Mouse (Mus musculus) T-helper 2 cell (primary cell): ENCODE results near the gene Rgs21.

ENCODE experiments used
- in situ Hi-C: fragments of 300-600 bp; cut with MboI, MseI; formaldehyde crosslinking; loops from one replicate; pipeline ENCODE4 v1.15.1; 2025; ENCODE audit warnings: high pct_unique_total_duplicates

Rgs21 gene

GRCm38 (mm10) chr1:144567567-144567966, at the start of gene Rgs21:
TSS of gene Rgs21 (minus strand) at chr1:144567667.
- in situ Hi-C loops: no loop called here

GRCm38 (mm10) chr1:144604071-144604470, 36.6 kb upstream of the Rgs21 start:
- in situ Hi-C loops: no loop called here

GRCm38 (mm10) chr1:144602987-144603386, 35.5 kb upstream of the Rgs21 start:
- in situ Hi-C loops: no loop called here

GRCm38 (mm10) chr1:144579321-144579720, 11.9 kb upstream of the Rgs21 start:
- in situ Hi-C loops: no loop called here

- in situ Hi-C loops: no loop called here
Measured at GRCm38 (mm10) chr1:144572972-144573371, 5.5 kb upstream of the Rgs21 start.

- in situ Hi-C loops: no loop called here
Measured at GRCm38 (mm10) chr1:144569905-144570304, 2.4 kb upstream of the Rgs21 start.

GRCm38 (mm10) chr1:144545142-144545541, 22.3 kb downstream of the Rgs21 start:
- in situ Hi-C loops: no loop called here

GRCm38 (mm10) chr1:144544497-144544961, 22.9 kb downstream of the Rgs21 start:
- in situ Hi-C loops: no loop called here

- in situ Hi-C loops: no loop called here
Measured at GRCm38 (mm10) chr1:144531746-144532145, 35.7 kb downstream of the Rgs21 start.

- in situ Hi-C loops: no loop called here
Measured at GRCm38 (mm10) chr1:144517878-144518426, 49.5 kb downstream of the Rgs21 start.

- in situ Hi-C loops: no loop called here
Measured at GRCm38 (mm10) chr1:144502241-144502640, 65.2 kb downstream of the Rgs21 start.

- in situ Hi-C loops: no loop called here
Measured at GRCm38 (mm10) chr1:144500423-144500822, 67.0 kb downstream of the Rgs21 start.

- in situ Hi-C loops: no loop called here
Measured at GRCm38 (mm10) chr1:144499719-144500118, 67.7 kb downstream of the Rgs21 start.

- in situ Hi-C loops: no loop called here
Measured at GRCm38 (mm10) chr1:144498725-144499124, 68.7 kb downstream of the Rgs21 start.

GRCm38 (mm10) chr1:144498051-144498450, 69.4 kb downstream of the Rgs21 start:
- in situ Hi-C loops: no loop called here

GRCm38 (mm10) chr1:144493336-144493735, 74.1 kb downstream of the Rgs21 start:
- in situ Hi-C loops: no loop called here

GRCm38 (mm10) chr1:144488223-144488835, 79.1 kb downstream of the Rgs21 start:
- in situ Hi-C loops: loop anchor here (5.0 kb wide), 1 partner anchor 69 kb away; no protein-coding TSS in a partner anchor
